Mouse (Mus musculus) CH12.LX (cell line): ENCODE measurements around the gene Dnmbp. TPM values are rescaled to one million over a fixed set of nuclear protein-coding genes. Genes with fewer than 3 reads are reported as not detected.

Experiments
- DNase-seq: peaks from one replicate; pipeline ENCODE4 v3.0.0-alpha.2; 2013; ENCODE audit errors: extremely low read depth
- H3K27ac ChIP-seq: 2 replicates; pipeline ENCODE4 v1.5.1; 2012; ENCODE audit warnings: low read depth, mild to moderate bottlenecking, control low read depth, moderate library complexity; ENCODE audit not compliant: insufficient read depth
- H3K27me3 ChIP-seq: replicated peaks from 2 replicates; pipeline ENCODE3; 2012; ENCODE audit warnings: inconsistent platforms
- H3K36me3 ChIP-seq, 2 experiments: replicated peaks in 1 of 2; 2 replicates each; pipeline versions ENCODE3 to v1.6.1; 2012; ENCODE audit warnings: inconsistent platforms in 1 of 2, low read length in 1 of 2, mild to moderate bottlenecking in 1 of 2, mixed read lengths in 1 of 2, moderate library complexity in 1 of 2; ENCODE audit not compliant: control insufficient read depth in 1 of 2, insufficient read depth in 1 of 2
- H3K4me1 ChIP-seq, 2 experiments: 2 replicates each; pipeline ENCODE4 v1.6.1; 2012; ENCODE audit warnings: inconsistent platforms in 1 of 2, moderate library complexity in 1 of 2; ENCODE audit not compliant: insufficient read depth in 2 of 2, control insufficient read depth in 1 of 2
- H3K4me2 ChIP-seq: 2 replicates; pipeline ENCODE4 v1.6.1; 2012; ENCODE audit warnings: low read depth, mild to moderate bottlenecking, control low read depth; ENCODE audit not compliant: poor library complexity, insufficient read depth, severe bottlenecking
- H3K4me3 ChIP-seq, 3 experiments: fragments of 150-350 bp in 1 of 3; sonication (generic) in 1 of 3; replicated peaks in 1 of 3; 2 replicates each; pipeline versions ENCODE3 to v1.5.1; 2011 to 2012; ENCODE audit warnings: low read depth in 2 of 3, low read length in 2 of 3, mild to moderate bottlenecking in 2 of 3, moderate library complexity in 2 of 3, control low read depth in 1 of 3, improper control_type of control experiment in 1 of 3, inconsistent platforms in 1 of 3, mixed read lengths in 1 of 3; ENCODE audit not compliant: poor library complexity in 1 of 3
- H3K79me2 ChIP-seq: replicated peaks from 2 replicates; pipeline ENCODE4 v1.6.1; 2012; ENCODE audit warnings: mild to moderate bottlenecking, moderate library complexity; ENCODE audit not compliant: control insufficient read depth, poor library complexity, insufficient read depth, severe bottlenecking; ENCODE audit errors: extremely low read depth
- H3K9ac ChIP-seq: 2 replicates; pipeline ENCODE4 v1.6.1; 2012; ENCODE audit warnings: low read depth, mild to moderate bottlenecking, control low read depth, moderate library complexity; ENCODE audit not compliant: insufficient read depth
- H3K9me3 ChIP-seq: replicated peaks from 2 replicates; pipeline ENCODE3; 2012; ENCODE audit warnings: low read length, inconsistent platforms, mixed read lengths
- BHLHE40 ChIP-seq: IDR thresholded peaks from 2 replicates; pipeline ENCODE4 v1.6.1; 2011; ENCODE audit warnings: mild to moderate bottlenecking, low read depth, low read length, improper control_type of control experiment
- CHD2 ChIP-seq: IDR thresholded peaks from 2 replicates; pipeline ENCODE4 v1.6.1; 2011; ENCODE audit warnings: low read length, improper control_type of control experiment
- CTCF ChIP-seq, 2 experiments: IDR thresholded peaks in 1 of 2; conservative IDR thresholded peaks in 1 of 2; 2 replicates each; pipeline ENCODE4 v1.5.1; 2011 to 2012; ENCODE audit warnings: low read depth in 2 of 2, low read length in 2 of 2, improper control_type of control experiment in 1 of 2, inconsistent platforms in 1 of 2, mild to moderate bottlenecking in 1 of 2, moderate library complexity in 1 of 2
- E2F4 ChIP-seq: IDR thresholded peaks from 2 replicates; pipeline ENCODE4 v1.6.1; 2011; ENCODE audit warnings: low read depth, low read length, improper control_type of control experiment; ENCODE audit not compliant: insufficient replicate concordance
- EP300 ChIP-seq: IDR thresholded peaks from 2 replicates; pipeline ENCODE4 v1.6.1; 2011; ENCODE audit warnings: low read length, improper control_type of control experiment
- GABPA ChIP-seq: IDR thresholded peaks from 2 replicates; pipeline ENCODE4 v1.6.1; 2012; ENCODE audit warnings: low read depth, low read length, improper control_type of control experiment, inconsistent platforms; ENCODE audit not compliant: insufficient replicate concordance
- HCFC1 ChIP-seq: IDR thresholded peaks from 2 replicates; pipeline ENCODE4 v1.6.1; 2012; ENCODE audit warnings: low read depth, mild to moderate bottlenecking, inconsistent platforms, low read length, improper control_type of control experiment
- IRF4 ChIP-seq: IDR thresholded peaks from 2 replicates; pipeline ENCODE4 v1.6.1; 2014; ENCODE audit warnings: low read depth, mild to moderate bottlenecking, inconsistent platforms, low read length, improper control_type of control experiment
- JUND ChIP-seq: conservative IDR thresholded peaks from 2 replicates; pipeline ENCODE4 v1.6.1; 2011; ENCODE audit warnings: low read depth, low read length, improper control_type of control experiment
- MAFK ChIP-seq: IDR thresholded peaks from 2 replicates; pipeline ENCODE4 v1.6.1; 2011; ENCODE audit warnings: low read length, improper control_type of control experiment; ENCODE audit not compliant: insufficient replicate concordance
- MAX ChIP-seq: IDR thresholded peaks from 2 replicates; pipeline ENCODE4 v1.6.1; 2011; ENCODE audit warnings: low read length, improper control_type of control experiment
- MAZ ChIP-seq: IDR thresholded peaks from 2 replicates; pipeline ENCODE4 v1.6.1; 2012; ENCODE audit warnings: low read depth, mild to moderate bottlenecking, inconsistent platforms, low read length, improper control_type of control experiment, moderate library complexity
- MEF2A ChIP-seq: IDR thresholded peaks from 2 replicates; pipeline ENCODE4 v1.6.1; 2014; ENCODE audit warnings: low read depth, mild to moderate bottlenecking, inconsistent platforms, low read length, improper control_type of control experiment, borderline replicate concordance
- MXI1 ChIP-seq: IDR thresholded peaks from 2 replicates; pipeline ENCODE4 v1.6.1; 2011; ENCODE audit warnings: mild to moderate bottlenecking, low read depth, low read length, improper control_type of control experiment
- MYC ChIP-seq: IDR thresholded peaks from 2 replicates; pipeline ENCODE4 v1.6.1; 2011; ENCODE audit warnings: low read depth, mild to moderate bottlenecking, improper control_type of control experiment, low read length
- NELFE ChIP-seq: IDR thresholded peaks from 2 replicates; pipeline ENCODE4 v1.6.1; 2011; ENCODE audit warnings: low read depth, low read length, improper control_type of control experiment
- NRF1 ChIP-seq: IDR thresholded peaks from 2 replicates; pipeline ENCODE4 v1.6.1; 2014; ENCODE audit warnings: low read depth, mild to moderate bottlenecking, inconsistent platforms, low read length, improper control_type of control experiment, moderate library complexity
- PAX5 ChIP-seq: IDR thresholded peaks from 2 replicates; pipeline ENCODE4 v1.6.1; 2012; ENCODE audit warnings: low read length, inconsistent platforms, mixed read lengths
- POLR2A ChIP-seq: IDR thresholded peaks from 2 replicates; pipeline ENCODE4 v1.6.1; 2011; ENCODE audit warnings: low read depth, mild to moderate bottlenecking, improper control_type of control experiment, low read length
- POLR2AphosphoS2 ChIP-seq: IDR thresholded peaks from 2 replicates; pipeline ENCODE4 v1.6.1; 2011; ENCODE audit warnings: low read depth, low read length, improper control_type of control experiment
- RAD21 ChIP-seq: IDR thresholded peaks from 2 replicates; pipeline ENCODE4 v1.6.1; 2011; ENCODE audit warnings: low read depth, mild to moderate bottlenecking, low read length, improper control_type of control experiment, moderate library complexity
- SIN3A ChIP-seq: IDR thresholded peaks from 2 replicates; pipeline ENCODE4 v1.6.1; 2012; ENCODE audit warnings: low read length, improper control_type of control experiment, inconsistent platforms
- SMC3 ChIP-seq: IDR thresholded peaks from 2 replicates; pipeline ENCODE4 v1.6.1; 2011; ENCODE audit warnings: low read depth, low read length, improper control_type of control experiment
- TBP ChIP-seq: conservative IDR thresholded peaks from 2 replicates; pipeline ENCODE4 v1.6.1; 2011; ENCODE audit warnings: low read depth, low read length, improper control_type of control experiment
- USF1 ChIP-seq: IDR thresholded peaks from 2 replicates; pipeline ENCODE4 v1.6.1; 2014; ENCODE audit warnings: low read depth, mild to moderate bottlenecking, inconsistent platforms, low read length, improper control_type of control experiment
- ZC3H11A ChIP-seq: IDR thresholded peaks from 2 replicates; pipeline ENCODE4 v1.6.1; 2012; ENCODE audit warnings: low read depth, mild to moderate bottlenecking, inconsistent platforms, low read length, improper control_type of control experiment
- ZKSCAN1 ChIP-seq: IDR thresholded peaks from 2 replicates; pipeline ENCODE4 v1.6.1; 2012; ENCODE audit warnings: low read depth, inconsistent platforms, low read length, improper control_type of control experiment, borderline replicate concordance
- ZMIZ1 ChIP-seq: IDR thresholded peaks from 2 replicates; pipeline ENCODE4 v1.6.1; 2012; ENCODE audit warnings: low read depth, mild to moderate bottlenecking, inconsistent platforms, low read length, improper control_type of control experiment
- ZNF384 ChIP-seq: IDR thresholded peaks from 2 replicates; pipeline ENCODE4 v1.6.1; 2012; ENCODE audit warnings: low read depth, low read length, improper control_type of control experiment, inconsistent platforms
- dilution Hi-C: fragments of 300-500 bp; cut with MboI; formaldehyde crosslinking; loops from 2 replicates; pipeline ENCODE4 v1.14.3; 2020; ENCODE audit warnings: low sequenced_read_pairs; ENCODE audit not compliant: extremely low pct_unique_long_range_greater_than_20kb, extremely low pct_ligation_motif_present
- in situ Hi-C: fragments of 300-500 bp; cut with MboI; formaldehyde crosslinking; loops from 3 replicates; pipeline ENCODE4 v1.14.3; 2019; ENCODE audit warnings: low sequenced_read_pairs, low pct_ligation_motif_present, low pct_unique_long_range_greater_than_20kb, mixed read lengths
- polyA plus RNA-seq: library from polyadenylated mRNA; unstranded; fragments of >175 nt; gene quantifications from 2 replicates; pipeline ENCODE4 v1.2.1, GENCODE M21; 2012; ENCODE audit warnings: low read depth; ENCODE audit not compliant: insufficient read length
- total RNA-seq, 2 experiments: library from RNA; depleted of rRNA; stranded (reverse); fragments of 300-350 nt in 1 of 2; fragments of >200 nt in 1 of 2; gene quantifications; 2 replicates each; pipeline ENCODE4 v1.2.3; 2012 to 2014

Gene Dnmbp
- total and polyA plus RNA-seq, 3 experiments, result 1.8 to 5.4 (median 2.3) TPM

DNA sequence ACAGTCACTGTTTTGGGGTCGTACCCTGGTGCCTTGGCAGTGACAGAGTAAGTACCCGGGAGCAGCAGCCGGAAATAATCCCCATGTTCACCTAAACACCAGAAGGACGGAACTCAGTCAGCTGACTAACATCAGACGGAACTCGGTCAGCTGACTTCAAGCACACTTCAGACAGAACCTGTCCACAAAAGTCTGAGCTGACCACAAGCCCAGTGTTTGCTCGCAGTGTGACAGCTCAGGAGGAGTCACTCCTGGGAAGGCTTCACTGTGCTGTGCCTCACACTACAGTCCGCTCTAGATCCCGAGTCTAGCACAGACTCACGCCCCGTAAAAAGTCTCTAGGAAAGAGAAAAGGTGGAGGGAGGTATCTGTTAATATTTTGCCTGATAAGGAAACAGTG lies 20.0 kb upstream of the Dnmbp start:
- TF ChIP-seq JUND, result no peak
- TF ChIP-seq POLR2A, result no peak
- no peak for TF ChIP-seq EP300
- no peak for TF ChIP-seq MAX
- TF ChIP-seq IRF4, result no peak
- TF ChIP-seq MAZ, result no peak
- no peak for TF ChIP-seq MYC
- TF ChIP-seq RAD21, result no peak
- no peak for TF ChIP-seq MXI1
- TF ChIP-seq HCFC1, result no peak
- TF ChIP-seq ZKSCAN1, result no peak
- TF ChIP-seq MEF2A, result no peak
- no peak for TF ChIP-seq NELFE
- TF ChIP-seq ZMIZ1, result no peak
- TF ChIP-seq GABPA, result no peak
- in situ Hi-C loops, result no loop called here
- Histone ChIP-seq H3K27ac (no peak overlapping the region), H3K9me3 (peaks cover 5% of the 10 kb centered on the region), H3K4me2 (no peak overlapping the region), H3K36me3 (no peaks in the 10 kb centered on the region), H3K27me3 (no peaks in the 10 kb centered on the region), H3K4me1 (peaks cover 3% of the 10 kb centered on the region in 2 experiments; a peak in 3 of 4 replicates), H3K79me2 (no peaks in the 10 kb centered on the region), H3K4me3 (no peak overlapping the region), H3K9ac (no peak overlapping the region)
- dilution Hi-C loops, result no loop called here
- no peak for DNase-seq

DNA sequence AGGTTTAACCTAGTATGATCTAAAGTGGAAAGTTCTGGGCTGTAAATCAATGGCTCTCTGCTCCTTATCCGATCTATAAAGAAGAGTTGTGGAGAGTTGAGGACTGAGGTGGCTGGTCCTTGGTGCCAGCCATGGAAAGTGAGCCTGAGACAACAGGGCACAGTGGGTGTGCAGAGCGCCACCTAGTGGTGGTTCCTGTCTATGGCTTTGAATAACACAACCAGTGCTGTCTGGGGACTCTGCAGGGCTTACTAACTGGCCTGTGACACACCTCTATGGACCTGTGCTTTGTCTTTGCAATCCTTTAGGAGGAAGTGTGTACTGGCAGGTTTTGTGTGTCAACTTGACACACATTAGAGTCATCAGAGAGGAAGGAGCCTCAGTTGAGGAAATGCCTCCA lies 19.2 kb upstream of the Dnmbp start:
- 0 out of 4 replicates have a peak, but pooled peaks cover 0 to 2% of the 10 kb centered on the region in 2 experiments for H3K4me1 ChIP-seq
- no peaks in the 10 kb centered on the region for H3K27me3 ChIP-seq
- no peaks in the 10 kb centered on the region for H3K79me2 ChIP-seq
- no peak overlapping the region for H3K4me3 ChIP-seq
- no peak for TF ChIP-seq EP300
- TF ChIP-seq POLR2A, result no peak
- TF ChIP-seq SIN3A, result no peak
- no peak for TF ChIP-seq ZC3H11A
- TF ChIP-seq BHLHE40, result no peak
- TF ChIP-seq RAD21, result peak; percentile 57
- TF ChIP-seq E2F4, result no peak
- no peak for TF ChIP-seq TBP
- TF ChIP-seq MEF2A, result no peak
- TF ChIP-seq SMC3, result peak; percentile 65
- peak; percentile 74 to 86 for TF ChIP-seq CTCF (conservative IDR thresholded peaks at IDR 0.05 in 1 of 2, IDR thresholded peaks at IDR 0.05 in 1 of 2; ENCODE audit: low read depth in 2 of 2, low read length in 2 of 2)
- TF ChIP-seq ZNF384, result no peak
- no peak for TF ChIP-seq ZMIZ1
- TF ChIP-seq MAZ, result no peak
- no peak for TF ChIP-seq MXI1
- no peak for TF ChIP-seq MAFK
- no peak for TF ChIP-seq USF1
- TF ChIP-seq PAX5, result no peak
- TF ChIP-seq POLR2AphosphoS2, result no peak
- no peak for TF ChIP-seq NRF1
- no peak for TF ChIP-seq CHD2
- in situ Hi-C loops (loop anchor here (10.0 kb wide), 2 partner anchors 124 to 204 kb away; partner anchors contain the start of genes Cox15 and Cutc), dilution Hi-C loops (no loop called here)
- no peak overlapping the region for H3K4me2 ChIP-seq
- peaks cover 5% of the 10 kb centered on the region for H3K9me3 ChIP-seq
- H3K27ac ChIP-seq, result no peak overlapping the region
- H3K36me3 ChIP-seq, result no peaks in the 10 kb centered on the region
- H3K9ac ChIP-seq, result no peak overlapping the region
- peak; percentile 73 for DNase-seq
